Mouse (Mus musculus) E14TG2a.4 (cell line): Measurements from ENCODE around the gene Ehf.

Source experiments
- CTCF ChIP-seq: conservative IDR thresholded peaks from 2 replicates; pipeline ENCODE4 v1.5.1; 2014; ENCODE audit warnings: low read length
- POU5F1 ChIP-seq: IDR thresholded peaks from 2 replicates; pipeline ENCODE4 v1.6.1; 2014; ENCODE audit warnings: low read length, borderline replicate concordance

GRCm38 (mm10) chr2:103343611-103344010, 40.5 kb upstream of the Ehf start:
- TF ChIP-seq POU5F1 (no peak), CTCF (no peak)
